Mouse (Mus musculus) limb, embryonic 10.5 days (tissue): ENCODE measurements at regions not wholly inside any gene's neighbourhood (a gene's known extent, or its start where the extent isn't known, plus 50 kb on each side); places are given as distances from the start of the nearest gene placed in this dataset.

ENCODE experiments used
- DNase-seq: peaks from one replicate; pipeline ENCODE4 v3.0.0-alpha.2; 2017; ENCODE audit warnings: low spot score
- H3K27ac ChIP-seq: fragments of 300-500 bp; sonication (generic); 2 replicates; pipeline ENCODE4 v1.5.1; 2016; ENCODE audit warnings: mild to moderate bottlenecking
- H3K27me3 ChIP-seq: fragments of 300-500 bp; sonication (generic); 2 replicates; pipeline ENCODE4 v1.6.1; 2016; ENCODE audit warnings: low read depth, mild to moderate bottlenecking; ENCODE audit not compliant: poor library complexity, severe bottlenecking
- H3K36me3 ChIP-seq: fragments of 300-500 bp; sonication (generic); 2 replicates; pipeline ENCODE4 v1.6.1; 2016; ENCODE audit warnings: mild to moderate bottlenecking, moderate library complexity
- H3K4me1 ChIP-seq: fragments of 300-500 bp; sonication (generic); 2 replicates; pipeline ENCODE4 v1.6.1; 2016
- H3K4me3 ChIP-seq: fragments of 300-500 bp; sonication (generic); 2 replicates; pipeline ENCODE4 v1.5.1; 2016; ENCODE audit warnings: mild to moderate bottlenecking, moderate library complexity
- H3K9me3 ChIP-seq: fragments of 300-500 bp; sonication (generic); replicated peaks from 2 replicates; pipeline ENCODE4 v1.6.1; 2016; ENCODE audit warnings: mild to moderate bottlenecking
- WGBS: fragments of 180-500 bp; shearing (Covaris S2); methylation state at CpG from one replicate; pipeline ENCODE4 v1.1.7; 2016; 5-methylcytosine and 5-hydroxymethylcytosine counted together

DNA sequence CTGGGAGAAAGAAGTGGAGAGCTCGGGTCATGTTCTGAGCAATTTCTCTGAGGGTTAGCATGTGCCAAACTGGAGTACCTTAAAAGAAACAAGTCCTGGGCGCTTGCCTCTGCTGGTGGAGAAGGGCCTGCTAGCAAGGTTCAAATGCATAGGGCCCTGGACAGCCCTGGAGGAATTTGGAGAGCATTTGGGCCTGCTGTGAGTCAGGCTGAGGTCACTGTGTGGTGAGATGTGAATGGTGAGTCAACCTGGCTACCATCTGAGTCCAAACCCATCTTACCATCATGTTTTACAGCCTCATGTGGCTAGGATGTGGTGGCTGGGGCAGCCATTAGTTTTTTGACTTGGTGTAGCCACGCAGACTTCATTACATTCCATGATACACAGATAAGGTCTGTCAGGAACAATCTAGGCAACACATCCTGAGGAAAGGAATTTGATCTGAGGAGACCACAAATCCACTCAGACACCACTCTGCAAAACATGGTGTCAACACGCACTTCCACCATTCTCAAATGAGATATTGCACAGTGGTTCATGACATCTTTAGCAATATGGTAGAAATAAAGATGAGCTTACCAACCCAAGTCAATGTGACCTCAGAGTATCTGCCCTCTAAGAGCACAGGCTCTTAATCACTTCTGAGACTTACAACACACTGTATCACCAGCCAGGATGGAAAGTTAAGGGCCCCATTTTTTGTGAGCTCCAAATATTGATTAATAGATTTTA, 83.1 kb downstream of the Thbs2 start:
- no peak overlapping the region for H3K4me3 ChIP-seq
- DNase-seq: no peak
- 82% methylated on average over 4 of the region's 4 CpGs for WGBS
- no peaks in the 10 kb centered on the region for H3K36me3 ChIP-seq
- H3K9me3 ChIP-seq: no peaks in the 10 kb centered on the region
- no peak overlapping the region for H3K27ac ChIP-seq
- no peaks in the 10 kb centered on the region for H3K4me1 ChIP-seq
- no peaks in the 10 kb centered on the region for H3K27me3 ChIP-seq

DNA sequence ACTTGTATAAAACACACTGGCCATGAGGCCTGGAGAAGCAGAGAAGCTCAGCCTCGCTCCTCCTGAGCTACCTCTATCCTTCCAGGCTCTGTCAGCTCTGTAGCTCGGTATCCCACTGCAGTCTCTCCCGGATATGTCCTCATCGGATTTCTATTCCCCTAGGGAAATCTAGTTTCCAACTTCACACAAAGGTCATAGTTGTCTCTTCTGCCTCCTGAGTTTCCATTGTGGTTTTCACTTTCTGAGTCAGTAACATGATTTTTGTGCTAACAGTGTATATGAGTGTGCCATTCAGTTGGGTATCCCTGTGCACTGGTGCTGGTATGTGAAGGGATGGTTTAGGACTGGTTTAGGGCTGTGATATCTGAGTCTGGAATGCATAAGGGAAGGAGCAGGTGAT, 85.2 kb downstream of the Thbs2 start:
- Histone ChIP-seq H3K36me3 (no peaks in the 10 kb centered on the region), H3K4me1 (no peaks in the 10 kb centered on the region), H3K9me3 (no peaks in the 10 kb centered on the region), H3K4me3 (no peak overlapping the region), H3K27me3 (no peaks in the 10 kb centered on the region), H3K27ac (no peak overlapping the region)
- 90% methylated on average over 4 of the region's 4 CpGs for WGBS
- no peak for DNase-seq

DNA sequence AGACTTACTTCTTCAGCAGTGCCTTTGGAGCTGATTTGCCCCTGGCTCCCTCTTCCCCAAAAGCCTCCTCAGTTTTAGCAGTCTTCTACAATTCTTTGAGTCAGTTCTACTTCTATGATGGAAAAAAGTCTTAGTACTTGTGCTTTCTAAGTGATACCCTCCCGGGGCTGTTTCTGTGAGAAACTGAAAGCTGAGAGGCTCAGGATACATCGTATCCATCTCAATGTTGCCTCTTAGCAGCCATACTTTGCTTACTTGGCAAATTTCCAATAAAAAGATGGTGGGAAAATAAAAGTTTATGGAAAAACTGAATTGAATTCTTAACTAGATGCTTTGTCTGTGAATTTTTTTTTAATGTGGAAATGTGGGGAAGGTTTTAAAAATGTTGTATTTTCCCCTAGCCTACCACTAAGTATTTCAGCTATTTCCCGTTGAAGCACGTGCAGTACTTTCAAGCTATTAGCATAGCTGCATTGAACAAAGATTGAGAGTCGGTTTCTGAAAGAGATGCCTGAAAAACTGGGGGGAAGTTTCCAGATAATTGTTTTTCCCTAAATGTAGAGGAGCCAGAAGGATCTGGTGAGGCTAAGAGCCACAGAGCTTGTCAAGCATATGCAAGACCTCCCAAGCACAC, 87.6 kb downstream of the Thbs2 start:
- H3K4me1 ChIP-seq: no peaks in the 10 kb centered on the region
- H3K36me3 ChIP-seq: no peaks in the 10 kb centered on the region
- H3K4me3 ChIP-seq: no peak overlapping the region
- no peak overlapping the region for H3K27ac ChIP-seq
- no peak for DNase-seq
- no peaks in the 10 kb centered on the region for H3K9me3 ChIP-seq
- no peaks in the 10 kb centered on the region for H3K27me3 ChIP-seq
- WGBS: 87% methylated on average over 5 of the region's 5 CpGs

DNA sequence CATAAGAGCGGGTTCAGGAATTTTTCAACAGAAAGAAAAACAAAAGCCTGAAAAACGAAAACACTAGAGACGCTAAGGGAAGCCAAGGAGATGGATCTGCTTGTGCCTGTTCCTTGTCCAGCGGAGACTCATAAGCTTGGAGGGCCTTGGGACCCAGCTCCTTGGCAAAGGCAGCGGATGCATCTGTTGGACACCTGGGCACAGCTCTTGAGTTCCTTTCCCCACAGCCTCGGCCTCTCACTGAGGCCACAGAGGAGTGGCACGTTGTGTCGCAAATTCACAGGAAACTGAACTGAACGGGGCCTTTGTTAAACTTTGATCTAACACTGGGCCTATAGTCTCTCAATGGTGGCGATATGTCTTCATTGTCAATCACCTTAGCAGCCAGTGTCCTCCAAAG, 94.4 kb downstream of the Thbs2 start:
- H3K4me3 ChIP-seq: no peak overlapping the region
- no peaks in the 10 kb centered on the region for H3K27me3 ChIP-seq
- H3K4me1 ChIP-seq: peaks cover 3% of the 10 kb centered on the region; the same call in 1 of the 2 replicates
- WGBS: 82% methylated on average over 10 of the region's 10 CpGs
- no peaks in the 10 kb centered on the region for H3K9me3 ChIP-seq
- H3K36me3 ChIP-seq: no peaks in the 10 kb centered on the region
- no peak for DNase-seq
- H3K27ac ChIP-seq: no peak overlapping the region

DNA sequence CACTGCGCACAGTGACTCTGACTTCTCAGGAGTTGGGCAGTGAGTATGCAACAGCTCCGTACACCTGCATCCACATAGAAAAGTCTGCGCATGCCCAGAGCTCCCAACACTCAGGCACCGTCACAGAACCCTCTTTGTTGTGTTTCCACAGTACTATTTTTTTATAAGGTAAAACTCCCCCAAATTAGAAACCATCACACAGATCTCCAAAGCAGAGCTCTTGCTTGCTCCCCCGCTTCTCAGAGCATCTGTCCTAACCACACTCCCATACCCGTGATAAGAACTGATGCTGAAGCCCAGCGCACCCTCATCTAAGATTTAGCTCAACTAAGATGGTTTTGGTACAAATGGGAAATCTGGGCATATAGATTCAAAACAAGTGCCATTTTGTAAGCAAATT, 97.6 kb downstream of the Thbs2 start:
- H3K9me3 ChIP-seq: no peaks in the 10 kb centered on the region
- H3K4me1 ChIP-seq: peaks cover 3% of the 10 kb centered on the region; the same call in 1 of the 2 replicates
- WGBS: 90% methylated on average over 7 of the region's 7 CpGs

DNA sequence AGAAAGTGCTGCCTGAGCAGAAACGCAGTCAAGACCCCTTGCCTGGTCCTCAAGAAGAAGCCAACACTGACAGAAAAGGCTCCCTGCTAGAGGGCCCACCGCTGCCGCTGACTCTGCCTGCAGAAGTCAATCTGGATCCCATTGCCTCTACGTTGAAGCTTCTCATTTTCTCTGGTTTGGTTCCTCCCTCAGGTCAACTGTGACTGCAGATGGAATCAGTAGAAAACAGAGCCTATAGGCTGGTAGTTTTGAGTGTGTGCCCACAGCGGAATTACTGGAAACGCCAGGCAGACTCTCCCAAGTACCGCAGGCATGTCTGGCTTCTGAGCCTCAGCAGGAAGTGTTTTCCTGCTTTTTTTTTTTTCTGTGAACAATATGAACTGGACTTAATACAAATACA, 98.5 kb downstream of the Thbs2 start:
- Histone ChIP-seq H3K36me3 (no peaks in the 10 kb centered on the region), H3K27me3 (no peaks in the 10 kb centered on the region), H3K4me1 (peaks cover 3% of the 10 kb centered on the region; the same call in 1 of the 2 replicates), H3K9me3 (no peaks in the 10 kb centered on the region), H3K27ac (no peak overlapping the region), H3K4me3 (no peak overlapping the region)
- no peak for DNase-seq
- WGBS: 91% methylated on average over 7 of the region's 7 CpGs

More for the DNA sequence above, 97.6 kb downstream of the Thbs2 start:
- Histone ChIP-seq H3K27me3 (no peaks in the 10 kb centered on the region), H3K36me3 (no peaks in the 10 kb centered on the region), H3K4me3 (no peak overlapping the region), H3K27ac (no peak overlapping the region)
- no peak for DNase-seq

DNA sequence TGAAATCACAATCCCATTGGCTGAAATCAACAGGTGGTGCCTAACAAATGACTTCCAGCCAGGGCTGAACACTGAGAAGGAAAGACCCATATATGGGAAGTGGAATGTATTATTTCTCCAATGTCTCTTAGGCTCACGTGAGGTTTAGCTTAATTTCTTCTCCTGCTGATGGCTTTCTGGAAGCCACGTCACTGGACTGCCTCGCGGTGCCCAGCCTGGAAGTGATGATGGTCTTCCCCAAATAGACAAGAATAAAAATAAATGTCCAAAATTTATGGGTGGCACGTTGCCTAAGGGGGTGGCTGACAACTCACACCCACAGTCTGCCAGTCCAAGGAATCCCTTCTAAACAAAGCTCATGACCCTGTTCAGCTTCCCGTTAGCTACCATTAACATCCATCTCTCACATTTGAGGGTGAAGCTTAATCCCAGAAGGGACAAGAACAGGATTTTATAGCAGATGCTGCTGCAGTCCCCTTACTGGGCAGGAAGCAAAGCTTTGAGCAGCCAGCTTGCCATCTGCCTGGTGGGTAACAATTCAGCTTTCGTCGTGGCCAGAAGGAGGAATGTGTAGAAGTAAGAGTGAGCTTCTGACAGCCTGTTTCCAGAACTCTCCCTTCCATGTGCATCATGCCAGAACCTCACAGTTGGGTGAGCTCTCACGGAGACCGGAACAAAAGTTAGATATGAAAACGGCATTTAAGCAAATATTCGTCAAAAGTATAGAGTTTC, 105.8 kb downstream of the Thbs2 start:
- Histone ChIP-seq H3K27ac (no peak overlapping the region), H3K27me3 (no peaks in the 10 kb centered on the region), H3K4me3 (no peak overlapping the region), H3K4me1 (no peaks in the 10 kb centered on the region), H3K36me3 (no peaks in the 10 kb centered on the region), H3K9me3 (no peaks in the 10 kb centered on the region)
- 92% methylated on average over 12 of the region's 12 CpGs for WGBS
- no peak for DNase-seq

DNA sequence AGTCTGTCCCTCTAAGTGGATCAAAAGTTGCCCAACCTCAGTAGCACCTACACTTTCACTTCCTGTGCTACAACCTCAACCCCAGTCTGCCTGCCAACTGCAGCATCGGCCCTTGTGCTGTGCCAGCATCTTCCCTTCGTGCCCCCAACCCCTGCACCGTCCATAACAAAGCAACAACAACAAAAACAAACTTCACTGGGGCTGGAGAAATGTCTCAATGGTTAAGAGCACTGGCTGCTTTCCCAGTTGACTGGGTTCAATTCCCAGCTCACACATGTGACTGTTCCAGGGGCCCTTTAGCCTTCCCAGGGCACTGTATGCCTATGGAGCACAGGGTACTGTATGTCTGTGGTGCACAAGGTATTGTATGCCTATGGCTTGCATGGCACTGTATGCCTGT, 114.4 kb downstream of the Thbs2 start:
- Histone ChIP-seq H3K27ac (no peak overlapping the region), H3K36me3 (no peaks in the 10 kb centered on the region), H3K4me1 (no peaks in the 10 kb centered on the region), H3K4me3 (no peak overlapping the region), H3K9me3 (no peaks in the 10 kb centered on the region), H3K27me3 (no peaks in the 10 kb centered on the region)
- DNase-seq: no peak
- WGBS: 93% methylated on average over 3 of the region's 3 CpGs

DNA sequence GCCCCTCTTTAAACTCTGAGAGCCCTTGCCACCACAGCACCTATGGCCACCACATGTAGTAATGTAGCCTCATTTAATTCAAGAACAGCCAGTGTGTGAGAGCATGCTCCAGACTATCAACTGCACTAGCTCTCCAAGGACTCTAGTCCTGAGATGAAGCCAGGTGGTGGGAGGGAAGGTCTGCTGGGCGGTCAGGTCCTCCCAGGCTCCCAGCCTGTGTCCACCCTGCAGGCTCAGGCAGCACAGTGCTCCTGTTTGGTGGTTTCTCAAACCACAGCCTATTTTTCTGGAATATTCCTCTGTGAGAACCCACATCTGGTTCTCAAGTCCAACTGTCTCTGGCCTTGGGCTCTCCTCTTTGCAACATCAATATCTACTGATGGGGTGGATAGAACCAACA, 115.3 kb downstream of the Thbs2 start:
- Histone ChIP-seq H3K36me3 (no peaks in the 10 kb centered on the region), H3K27me3 (no peaks in the 10 kb centered on the region), H3K4me1 (no peaks in the 10 kb centered on the region), H3K27ac (no peak overlapping the region), H3K4me3 (no peak overlapping the region), H3K9me3 (no peaks in the 10 kb centered on the region)
- 84% methylated on average over 1 of the region's 1 CpGs for WGBS
- DNase-seq: no peak

DNA sequence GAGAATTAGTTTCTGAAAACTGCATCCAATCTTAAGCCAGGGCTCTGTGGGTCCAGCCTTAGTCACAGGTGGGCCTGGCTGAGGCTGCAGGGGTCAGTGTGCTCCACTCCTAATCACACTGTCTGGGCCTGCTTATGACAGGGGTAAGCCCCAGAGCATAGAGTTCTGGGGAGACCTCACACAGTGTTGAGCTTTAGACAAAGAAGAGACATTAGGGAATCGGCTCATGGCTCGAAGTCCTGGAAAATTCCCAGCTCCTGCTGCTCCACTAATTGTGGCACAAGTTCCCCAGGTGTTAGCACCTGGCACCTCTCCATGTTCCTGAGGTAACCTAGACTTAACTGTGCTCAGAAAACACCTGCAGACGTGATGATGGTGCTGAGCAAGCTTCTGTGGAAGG, 115.8 kb downstream of the Thbs2 start:
- Histone ChIP-seq H3K36me3 (no peaks in the 10 kb centered on the region), H3K9me3 (no peaks in the 10 kb centered on the region), H3K27ac (no peak overlapping the region), H3K4me3 (no peak overlapping the region), H3K4me1 (no peaks in the 10 kb centered on the region), H3K27me3 (no peaks in the 10 kb centered on the region)
- DNase-seq: no peak
- WGBS: 68% methylated on average over 3 of the region's 3 CpGs

DNA sequence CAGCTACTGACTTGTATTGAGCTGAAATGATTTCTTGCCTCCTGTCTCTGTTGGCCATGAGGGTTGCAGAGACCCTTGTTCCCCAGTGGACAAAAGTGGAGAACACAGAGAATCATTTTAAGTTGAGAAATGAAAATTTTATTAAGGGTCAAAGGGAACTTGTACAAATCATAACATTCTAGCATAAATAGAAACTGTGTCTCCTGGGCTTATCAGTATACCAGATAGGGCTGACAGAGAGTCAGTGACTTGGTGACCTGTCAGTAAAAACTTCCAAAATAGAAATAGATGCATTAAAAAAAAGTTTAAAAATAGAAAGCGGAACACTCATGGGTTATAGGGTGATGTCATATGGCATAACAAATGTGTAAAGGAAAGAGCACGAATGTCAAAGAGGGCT, 117.9 kb downstream of the Thbs2 start:
- Histone ChIP-seq H3K27me3 (no peaks in the 10 kb centered on the region), H3K4me3 (no peak overlapping the region), H3K27ac (no peak overlapping the region), H3K4me1 (no peaks in the 10 kb centered on the region), H3K36me3 (no peaks in the 10 kb centered on the region), H3K9me3 (no peaks in the 10 kb centered on the region)
- WGBS: 95% methylated on average over 2 of the region's 2 CpGs
- no peak for DNase-seq

DNA sequence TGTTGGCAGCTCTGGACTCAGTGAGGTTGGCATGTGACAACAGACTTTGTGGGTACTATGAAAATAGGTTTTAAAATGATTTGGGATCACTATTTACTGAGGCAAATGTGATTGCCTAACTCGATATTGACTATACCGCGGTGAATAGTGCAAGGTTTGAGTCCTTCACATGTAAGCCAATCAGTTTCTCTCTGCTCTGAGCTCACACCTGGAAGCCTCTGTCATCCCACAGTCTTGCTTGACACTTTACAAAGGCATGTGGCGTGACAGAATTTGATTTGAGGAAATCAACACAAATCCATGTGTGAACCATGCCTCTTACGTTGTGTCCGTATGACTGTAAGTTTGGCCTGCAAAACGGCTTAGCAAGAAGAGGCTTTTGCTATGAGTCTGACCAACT, 122.9 kb downstream of the Thbs2 start:
- Histone ChIP-seq H3K27me3 (no peaks in the 10 kb centered on the region), H3K27ac (no peak overlapping the region), H3K9me3 (no peaks in the 10 kb centered on the region), H3K36me3 (no peaks in the 10 kb centered on the region), H3K4me1 (no peaks in the 10 kb centered on the region), H3K4me3 (no peak overlapping the region)
- 88% methylated on average over 7 of the region's 7 CpGs for WGBS
- no peak for DNase-seq

DNA sequence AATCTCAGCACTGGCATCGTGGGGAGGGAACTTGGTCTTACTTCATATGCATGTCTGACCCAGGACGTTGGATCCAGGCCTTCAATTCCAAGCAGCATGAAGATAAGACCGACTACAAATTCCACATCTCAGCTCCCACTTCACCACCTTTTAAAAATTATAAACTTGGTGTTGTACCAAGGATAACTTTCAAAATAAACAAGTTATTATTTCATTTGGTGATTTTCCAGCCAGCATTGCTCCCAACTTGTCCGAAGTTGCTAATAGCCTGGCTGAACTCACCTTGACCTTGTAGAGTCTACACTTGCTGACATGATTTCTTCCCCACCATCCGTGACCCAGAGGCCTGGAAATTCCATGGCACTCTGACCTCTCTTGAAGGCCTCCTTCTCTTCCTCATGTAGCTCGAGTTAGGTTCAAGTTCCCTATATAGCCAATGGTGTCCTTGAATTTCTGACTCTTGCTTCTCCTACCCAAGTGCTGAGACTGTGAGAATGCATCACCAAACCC, 123.7 kb downstream of the Thbs2 start:
- no peaks in the 10 kb centered on the region for H3K36me3 ChIP-seq
- no peaks in the 10 kb centered on the region for H3K4me1 ChIP-seq
- DNase-seq: no peak
- no peaks in the 10 kb centered on the region for H3K27me3 ChIP-seq
- H3K27ac ChIP-seq: no peak overlapping the region
- H3K9me3 ChIP-seq: no peaks in the 10 kb centered on the region
- 77% methylated on average over 6 of the region's 6 CpGs for WGBS
- H3K4me3 ChIP-seq: no peak overlapping the region
